Mouse (Mus musculus) heart, postnatal 0 days (tissue): Measurements from ENCODE around the gene Bag2. TPM values are rescaled to one million over a fixed set of nuclear protein-coding genes. Genes with fewer than 3 reads are reported as not detected.
A peak's percentile ranks its signal among the peaks of the same experiment; 100 is the strongest.

Experiments
- ATAC-seq: fragments of 200-750 bp; cut with Nextera tagmentation; 2 replicates; pipeline ENCODE4 v1.8.0; 2017; ENCODE audit warnings: low read depth, moderate number of reproducible peaks, moderate library complexity; ENCODE audit not compliant: insufficient read depth
- DNase-seq: peaks from one replicate; pipeline ENCODE4 v3.0.0-alpha.2; 2016; ENCODE audit warnings: low spot score
- H3K27ac ChIP-seq: fragments of 300-500 bp; sonication (generic); 2 replicates; pipeline ENCODE4 v1.5.1; 2014; ENCODE audit warnings: low read depth, mild to moderate bottlenecking
- H3K27me3 ChIP-seq: fragments of 300-500 bp; sonication (generic); 2 replicates; pipeline ENCODE4 v1.6.1; 2014; ENCODE audit warnings: low read length, mixed read lengths; ENCODE audit not compliant: control insufficient read depth, insufficient read depth
- H3K36me3 ChIP-seq: fragments of 300-500 bp; sonication (generic); replicated peaks from 2 replicates; pipeline ENCODE4 v1.6.1; 2014; ENCODE audit warnings: low read length, mixed read lengths; ENCODE audit not compliant: control insufficient read depth, insufficient read depth
- H3K4me1 ChIP-seq: fragments of 300-500 bp; sonication (generic); 2 replicates; pipeline ENCODE4 v1.6.1; 2014; ENCODE audit warnings: antibody characterized with exemption; ENCODE audit not compliant: control insufficient read depth, insufficient read depth
- H3K4me2 ChIP-seq: fragments of 300-500 bp; sonication (generic); 2 replicates; pipeline ENCODE4 v1.6.1; 2014; ENCODE audit warnings: low read depth, mild to moderate bottlenecking, low read length, moderate library complexity
- H3K4me3 ChIP-seq: fragments of 300-500 bp; sonication (generic); 2 replicates; pipeline ENCODE4 v1.5.1; 2014; ENCODE audit warnings: low read depth, low read length
- H3K9ac ChIP-seq: fragments of 300-500 bp; sonication (generic); replicated peaks from 2 replicates; pipeline ENCODE4 v1.6.1; 2014; ENCODE audit warnings: low read depth, low read length, mixed read lengths
- H3K9me3 ChIP-seq: fragments of 300-500 bp; sonication (generic); replicated peaks from 2 replicates; pipeline ENCODE4 v1.6.1; 2016; ENCODE audit warnings: low read length; ENCODE audit not compliant: control insufficient read depth
- CTCF ChIP-seq: IDR thresholded peaks from 2 replicates; pipeline ENCODE4 v1.5.1; 2016; ENCODE audit warnings: antibody characterized with exemption, control low read depth, low read depth
- EP300 ChIP-seq: IDR thresholded peaks from 2 replicates; pipeline ENCODE4 v1.6.1; 2016; ENCODE audit warnings: antibody characterized with exemption, low read depth
- WGBS: fragments of 180-500 bp; shearing (Covaris S2); extraction: QIAGEN DNeasy Blood & Tissue Kit; methylation state at CpG from one replicate; pipeline ENCODE4 v1.1.7; 2014; 5-methylcytosine and 5-hydroxymethylcytosine counted together
- polyA plus RNA-seq: library from polyadenylated mRNA; unstranded; fragments of >200 nt; fragmentation: Nextera tagmentation; extraction: Ambion mirVana; gene quantifications from 2 replicates; pipeline ENCODE4 v1.2.1, GENCODE M21; 2015
- total RNA-seq: library from RNA; depleted of rRNA; stranded (reverse); fragments of >200 nt; gene quantifications from 2 replicates; pipeline ENCODE4 v1.2.3, GENCODE M21; 2014; ENCODE audit warnings: low replicate concordance

Bag2 gene
- total and polyA plus RNA-seq, 2 experiments from 2014 or later: 62.5 to 77.9 TPM

GRCm38 (mm10) chr1:33738281-33738680 lies 19.3 kb downstream of the Bag2 start:
- no peak for ATAC-seq
- H3K9ac ChIP-seq: no peak overlapping the region
- no peak overlapping the region for H3K4me3 ChIP-seq
- WGBS: 92% methylated on average over 11 of the region's 11 CpGs
- H3K27me3 ChIP-seq: no peaks in the 10 kb centered on the region
- H3K27ac ChIP-seq: no peak overlapping the region
- no peak for DNase-seq
- no peaks in the 10 kb centered on the region for H3K4me1 ChIP-seq
- no peak for TF ChIP-seq EP300
- no peaks in the 10 kb centered on the region for H3K9me3 ChIP-seq
- peaks cover 33% of the 10 kb centered on the region for H3K36me3 ChIP-seq
- no peak overlapping the region for H3K4me2 ChIP-seq

DNA sequence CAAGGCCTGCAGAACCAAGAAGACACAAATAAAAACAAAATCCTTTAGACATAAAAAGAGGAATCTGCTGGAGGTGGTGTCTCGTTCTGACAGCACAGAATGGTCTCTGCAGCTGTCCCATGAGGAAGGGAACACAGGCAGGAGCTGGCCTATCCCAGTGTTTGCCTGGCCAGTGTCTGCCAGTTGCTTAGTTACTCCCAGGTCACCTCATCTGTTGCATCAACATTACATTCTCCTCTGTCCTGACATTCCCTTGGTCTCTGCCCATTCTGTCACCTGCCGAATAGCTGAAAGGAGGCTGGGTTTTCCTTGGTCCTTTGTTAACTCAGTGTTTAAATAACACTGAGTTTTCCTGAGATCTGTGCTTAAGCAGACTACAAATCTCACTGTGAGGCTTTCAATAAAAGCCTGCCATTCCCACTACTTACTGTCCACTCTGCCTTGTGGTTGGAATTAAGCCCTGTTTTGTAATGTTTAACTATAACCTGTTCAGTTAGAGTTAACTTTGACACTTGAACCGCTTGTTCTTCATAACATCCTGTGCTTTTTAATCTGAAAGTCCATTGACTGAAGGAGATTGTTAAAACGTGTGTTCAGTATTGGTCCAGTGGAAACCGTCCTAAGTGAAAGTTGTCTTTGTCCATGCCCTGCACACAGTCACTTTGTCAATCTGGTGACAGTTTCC lies 23.5 kb downstream of the Bag2 start:
- DNase-seq (no peak), ATAC-seq (no peak)
- Histone ChIP-seq H3K9me3 (no peaks in the 10 kb centered on the region), H3K27ac (no peak overlapping the region), H3K4me3 (no peak overlapping the region), H3K4me2 (no peak overlapping the region), H3K9ac (no peak overlapping the region), H3K4me1 (no peaks in the 10 kb centered on the region), H3K27me3 (no peaks in the 10 kb centered on the region), H3K36me3 (peaks cover 43% of the 10 kb centered on the region)
- WGBS: 71% methylated on average over 5 of the region's 5 CpGs
- no peak for TF ChIP-seq CTCF
- no peak for TF ChIP-seq EP300

DNA sequence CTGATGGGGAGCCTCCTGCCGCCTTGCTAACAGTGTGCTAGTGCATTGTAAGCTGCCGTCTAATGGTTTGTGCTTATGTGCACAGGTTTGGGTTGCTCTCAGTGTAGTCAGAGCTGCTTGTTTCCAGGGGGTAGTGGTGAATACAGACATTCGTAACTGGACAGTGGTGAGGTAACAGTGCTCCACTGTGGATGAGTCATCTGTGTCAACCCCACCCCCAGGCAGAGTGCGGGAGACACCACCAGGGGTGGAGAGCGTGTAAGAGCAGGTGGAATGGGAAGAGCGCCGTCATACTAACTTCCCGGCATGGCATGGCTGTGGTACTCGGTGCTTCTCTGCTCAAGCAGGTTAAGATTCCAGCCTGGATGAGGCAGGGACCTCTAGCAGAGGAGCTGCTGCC lies 24.6 kb downstream of the Bag2 start:
- Histone ChIP-seq H3K9ac (no peak overlapping the region), H3K27ac (no peak overlapping the region), H3K4me1 (no peaks in the 10 kb centered on the region), H3K4me3 (no peak overlapping the region), H3K9me3 (no peaks in the 10 kb centered on the region), H3K4me2 (no peak overlapping the region), H3K27me3 (no peaks in the 10 kb centered on the region), H3K36me3 (peaks cover 44% of the 10 kb centered on the region)
- ATAC-seq: no peak
- TF ChIP-seq CTCF (no peak), EP300 (no peak)
- DNase-seq: no peak
- 82% methylated on average over 9 of the region's 9 CpGs for WGBS

GRCm38 (mm10) chr1:33725086-33725485 lies 32.5 kb downstream of the Bag2 start:
- DNase-seq (no peak), ATAC-seq (no peak)
- H3K9ac ChIP-seq: no peak overlapping the region
- H3K27ac ChIP-seq: no peak overlapping the region
- H3K36me3 ChIP-seq: peaks cover 49% of the 10 kb centered on the region
- H3K9me3 ChIP-seq: no peaks in the 10 kb centered on the region
- WGBS: 84% methylated on average over 5 of the region's 5 CpGs
- H3K4me1 ChIP-seq: peaks cover 9% of the 10 kb centered on the region; the same call in 1 of the 2 replicates
- H3K27me3 ChIP-seq: no peaks in the 10 kb centered on the region
- no peak overlapping the region for H3K4me3 ChIP-seq
- no peak overlapping the region for H3K4me2 ChIP-seq
- TF ChIP-seq CTCF: no peak
- TF ChIP-seq EP300: no peak

- ATAC-seq (no peak), DNase-seq (no peak)
- Histone ChIP-seq H3K4me2 (no peak overlapping the region), H3K36me3 (peaks cover 46% of the 10 kb centered on the region), H3K9ac (no peak overlapping the region), H3K4me3 (no peak overlapping the region), H3K4me1 (peaks cover 9% of the 10 kb centered on the region; the same call in 1 of the 2 replicates), H3K27me3 (no peaks in the 10 kb centered on the region), H3K9me3 (no peaks in the 10 kb centered on the region), H3K27ac (no peak overlapping the region)
- WGBS: 84% methylated on average over 6 of the region's 6 CpGs
- TF ChIP-seq CTCF (no peak), EP300 (no peak)
Observed at GRCm38 (mm10) chr1:33724516-33724915, 33.1 kb downstream of the Bag2 start.

- Histone ChIP-seq H3K4me3 (no peak overlapping the region), H3K4me2 (peak overlapping the region; percentile 98; the same call in 1 of the 2 replicates), H3K36me3 (peaks cover 29% of the 10 kb centered on the region), H3K9me3 (no peaks in the 10 kb centered on the region), H3K4me1 (peaks cover 9% of the 10 kb centered on the region; the same call in 1 of the 2 replicates), H3K27me3 (no peaks in the 10 kb centered on the region), H3K27ac (no peak overlapping the region), H3K9ac (no peak overlapping the region)
- TF ChIP-seq EP300 (no peak), CTCF (no peak)
- 82% methylated on average over 7 of the region's 7 CpGs for WGBS
- no peak for ATAC-seq
- DNase-seq: no peak
Observed at GRCm38 (mm10) chr1:33721020-33721419, 36.6 kb downstream of the Bag2 start.
